Mouse (Mus musculus) cortical plate, adult 2 months (tissue): ENCODE data around the gene Slc35e3.

Source experiments
- CTCF ChIP-seq: fragments of 200-500 bp; IDR thresholded peaks from 2 replicates; pipeline ENCODE4 v1.5.1; 2011; ENCODE audit warnings: mild to moderate bottlenecking, control low read depth, low read length; ENCODE audit not compliant: insufficient read depth; ENCODE audit errors: extremely low read depth
- POLR2A ChIP-seq: fragments of 200-500 bp; IDR thresholded peaks from 2 replicates; pipeline ENCODE4 v1.6.1; 2011; ENCODE audit warnings: mild to moderate bottlenecking, low read length, control low read depth; ENCODE audit not compliant: insufficient read depth; ENCODE audit errors: extremely low read depth

GRCm38 (mm10) chr10:117764598-117764997, 18.4 kb upstream of the Slc35e3 start:
- TF ChIP-seq POLR2A (no peak), CTCF (no peak)
